8 mouse cellular contexts compared by ENCODE assay signal in genomic region chr14:118854371-118855114, GRCm38 (mm10).
A peak's percentile ranks its signal among the peaks of the same experiment; 100 is the strongest.
DNase-seq lines count a peak whose midpoint lies in the region; ATAC-seq lines count a peak whose summit lies in the region.

No protein-coding gene starts in this region.

- 2% methylated on average over 29 of the region's 48 CpGs for WGBS in embryonic facial prominence, embryonic 14.5 days
- WGBS in heart, embryonic 16.5 days = 2% methylated on average over 47 of the region's 48 CpGs

- DNase-seq in left cerebral cortex, postnatal 25 days (ENCODE audit: low spot score in 2 of 2) = peak; percentile 26 to 35
- no peak for DNase-seq in left cerebral cortex, adult 11 months (ENCODE audit: low spot score)
- peak; percentile 34 for DNase-seq in embryonic facial prominence, embryonic 14.5 days (ENCODE audit: low spot score)
- peak; percentile 76 for DNase-seq in kidney, postnatal 10 days
- peak; percentile 43 for DNase-seq in lung, postnatal 14 days
- peak; percentile 37 for DNase-seq in ovary, postnatal 10 days (ENCODE audit: low spot score)
- DNase-seq in thymus, postnatal 14 days = peak; percentile 60

- peaks cover 4% of the 10 kb centered on the region; the same call in 1 of the 2 replicates for H3K4me1 ChIP-seq in embryonic facial prominence, embryonic 14.5 days (ENCODE audit: control insufficient read depth, insufficient read depth, low read length)
- peaks cover 6% of the 10 kb centered on the region for H3K4me1 ChIP-seq in heart, embryonic 16.5 days (ENCODE audit: control insufficient read depth, insufficient read depth, low read length)

- ATAC-seq in embryonic facial prominence, embryonic 14.5 days (ENCODE audit: low read depth) = peak; percentile 62
- ATAC-seq in heart, embryonic 16.5 days (replicated peaks; ENCODE audit: extremely low read depth, insufficient read depth, low FRiP score) = peak; percentile 84

- no peaks in the 10 kb centered on the region for H3K36me3 ChIP-seq in embryonic facial prominence, embryonic 14.5 days (ENCODE audit: control insufficient read depth, insufficient read depth, low read length)
- H3K36me3 ChIP-seq in heart, embryonic 16.5 days (ENCODE audit: control insufficient read depth, insufficient read depth) = no peaks in the 10 kb centered on the region

- H3K9me3 ChIP-seq in embryonic facial prominence, embryonic 14.5 days (ENCODE audit: control insufficient read depth, low read length) = no peaks in the 10 kb centered on the region
- no peaks in the 10 kb centered on the region for H3K9me3 ChIP-seq in heart, embryonic 16.5 days (replicated peaks; ENCODE audit: control insufficient read depth, low read length)

- H3K27me3 ChIP-seq in embryonic facial prominence, embryonic 14.5 days (replicated peaks; ENCODE audit: control insufficient read depth, insufficient read depth, low read length) = peaks cover 17% of the 10 kb centered on the region
- H3K27me3 ChIP-seq in heart, embryonic 16.5 days (ENCODE audit: control insufficient read depth, insufficient read depth, low read length) = peaks cover 9% of the 10 kb centered on the region

- intact Hi-C loops in left cerebral cortex, postnatal 25 days (cut with DNase I) = loop anchor here (5.0 kb wide), 1 partner anchor 32 kb away; no protein-coding TSS in a partner anchor

- peak overlapping the region; percentile 99 for H3K4me2 ChIP-seq in embryonic facial prominence, embryonic 14.5 days (ENCODE audit: low read depth, low read length)
- H3K4me2 ChIP-seq in heart, embryonic 16.5 days (ENCODE audit: low read depth, low read length) = peak overlapping the region; percentile 98

- H3K9ac ChIP-seq in embryonic facial prominence, embryonic 14.5 days (ENCODE audit: low read depth, low read length) = peak overlapping the region; percentile 59
- H3K9ac ChIP-seq in heart, embryonic 16.5 days (ENCODE audit: low read length) = peak overlapping the region; percentile 67

- peak overlapping the region; percentile 56 for H3K4me3 ChIP-seq in embryonic facial prominence, embryonic 14.5 days (ENCODE audit: low read depth, low read length)
- H3K4me3 ChIP-seq in heart, embryonic 16.5 days (ENCODE audit: low read length) = peak overlapping the region; percentile 69

- no peak overlapping the region for H3K27ac ChIP-seq in embryonic facial prominence, embryonic 14.5 days (replicated peaks; ENCODE audit: low read depth, low read length)
- no peak overlapping the region for H3K27ac ChIP-seq in heart, embryonic 16.5 days (ENCODE audit: low read length)
